Mouse (Mus musculus) cerebellum, adult 11-12 months (tissue): ENCODE measurements around the gene E130308A19Rik.

Source experiments
- DNase-seq: peaks from one replicate; pipeline ENCODE4 v3.0.0; 2022

The E130308A19Rik gene

DNA sequence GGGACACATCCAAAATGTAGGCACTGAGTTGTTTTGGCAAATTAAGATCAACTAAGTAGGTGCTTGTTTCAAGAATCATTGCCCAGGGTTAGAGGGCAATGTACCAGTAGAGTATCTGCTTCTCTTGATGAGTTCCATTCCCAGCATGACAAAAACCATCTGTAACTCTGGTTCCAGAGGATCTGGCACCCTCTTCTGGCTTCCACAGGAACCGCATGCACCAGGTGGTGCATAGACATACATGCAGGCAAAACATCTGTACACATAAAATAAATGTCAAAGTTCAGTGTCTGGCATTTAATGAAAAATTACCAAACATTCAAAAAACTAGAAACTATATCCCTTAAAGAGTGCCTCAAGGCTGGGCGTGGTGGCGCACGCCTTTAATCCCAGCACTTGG, 113.3 kb downstream of the E130308A19Rik start:
- DNase-seq: no peak

DNA sequence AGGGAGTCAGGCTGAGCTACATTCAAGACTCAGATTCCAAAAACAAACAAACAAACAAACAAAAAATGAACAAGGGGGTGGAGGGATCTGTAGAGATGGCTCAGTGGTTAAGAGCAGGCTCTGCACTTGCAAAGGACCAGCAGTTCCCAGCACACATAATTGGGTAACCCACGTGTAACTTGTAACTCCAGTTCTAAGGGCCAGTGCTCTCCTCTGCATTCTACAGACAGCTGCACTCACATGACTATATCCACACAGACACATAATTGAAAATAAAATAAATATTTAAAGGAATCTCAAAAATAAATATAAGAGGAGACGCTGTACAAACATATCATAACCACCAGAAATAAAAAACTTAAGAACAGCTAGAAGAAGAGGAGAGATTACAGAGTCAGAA, 113.9 kb downstream of the E130308A19Rik start:
- DNase-seq: no peak

DNA sequence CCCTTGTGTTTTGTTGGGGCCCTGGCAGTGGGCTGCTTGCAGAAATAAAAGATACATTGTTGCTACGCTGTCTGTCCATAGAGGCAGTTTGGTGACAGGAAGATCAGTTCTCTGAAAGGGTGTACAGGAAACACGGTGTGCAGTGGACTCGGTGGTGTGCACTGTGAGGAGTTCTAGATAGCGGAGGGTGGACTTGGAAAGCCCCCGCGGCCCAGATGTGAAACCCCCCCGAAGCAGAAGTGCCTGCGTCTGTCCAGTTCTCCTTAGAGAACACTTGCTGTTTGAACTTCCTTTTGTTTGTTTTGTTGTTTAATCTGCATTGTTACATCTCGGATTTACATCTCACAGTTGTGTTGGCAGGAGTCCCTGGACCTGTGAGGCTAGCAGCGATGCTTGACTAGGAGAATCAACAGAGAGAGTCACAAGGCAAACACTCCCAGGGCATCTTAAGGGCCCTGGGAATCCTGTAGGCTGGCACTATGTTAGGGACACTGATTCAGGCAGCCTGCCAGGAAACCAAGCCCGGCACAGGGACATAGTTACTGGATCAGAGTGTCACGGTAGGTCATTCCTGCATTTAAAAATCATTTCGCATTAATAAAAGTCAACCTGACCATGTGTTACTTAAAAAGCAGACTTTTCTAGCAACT, 127.6 kb downstream of the E130308A19Rik start:
- no peak for DNase-seq

DNA sequence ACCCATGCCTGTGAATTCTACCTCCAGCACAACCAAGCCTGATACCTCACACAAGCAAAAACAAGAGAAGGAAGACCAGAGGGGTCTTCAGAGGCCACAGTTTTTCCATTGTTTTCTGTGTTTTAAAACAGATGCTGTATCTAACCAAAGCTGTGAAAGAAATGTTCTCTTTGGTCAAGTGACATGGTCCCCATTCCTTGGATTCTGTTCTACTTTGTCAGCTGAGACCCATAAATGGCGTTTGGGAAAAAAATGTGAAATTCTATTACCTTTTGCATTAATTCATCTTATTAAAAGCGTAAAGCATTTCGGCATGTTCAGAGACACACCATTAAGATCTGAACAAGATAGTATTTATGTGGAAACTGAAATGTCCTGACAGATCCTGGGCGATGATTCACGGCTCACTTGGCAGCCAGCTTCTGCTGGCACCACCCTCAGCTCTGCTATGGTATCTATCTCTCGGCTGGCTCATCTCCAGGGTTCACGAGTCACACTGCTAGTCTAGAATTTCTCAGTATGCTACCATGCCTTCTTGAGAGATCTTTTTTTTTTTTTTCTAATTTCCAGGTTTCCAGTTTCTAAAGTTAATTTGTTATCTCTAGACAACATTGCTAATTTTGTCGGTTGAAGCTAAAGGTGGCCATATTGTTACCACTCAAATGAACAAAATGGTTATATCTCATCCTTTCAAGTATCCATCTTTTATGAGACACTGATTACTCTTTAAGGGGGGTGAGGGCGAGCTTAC, 130.5 kb downstream of the E130308A19Rik start:
- DNase-seq: peak; percentile 83

DNA sequence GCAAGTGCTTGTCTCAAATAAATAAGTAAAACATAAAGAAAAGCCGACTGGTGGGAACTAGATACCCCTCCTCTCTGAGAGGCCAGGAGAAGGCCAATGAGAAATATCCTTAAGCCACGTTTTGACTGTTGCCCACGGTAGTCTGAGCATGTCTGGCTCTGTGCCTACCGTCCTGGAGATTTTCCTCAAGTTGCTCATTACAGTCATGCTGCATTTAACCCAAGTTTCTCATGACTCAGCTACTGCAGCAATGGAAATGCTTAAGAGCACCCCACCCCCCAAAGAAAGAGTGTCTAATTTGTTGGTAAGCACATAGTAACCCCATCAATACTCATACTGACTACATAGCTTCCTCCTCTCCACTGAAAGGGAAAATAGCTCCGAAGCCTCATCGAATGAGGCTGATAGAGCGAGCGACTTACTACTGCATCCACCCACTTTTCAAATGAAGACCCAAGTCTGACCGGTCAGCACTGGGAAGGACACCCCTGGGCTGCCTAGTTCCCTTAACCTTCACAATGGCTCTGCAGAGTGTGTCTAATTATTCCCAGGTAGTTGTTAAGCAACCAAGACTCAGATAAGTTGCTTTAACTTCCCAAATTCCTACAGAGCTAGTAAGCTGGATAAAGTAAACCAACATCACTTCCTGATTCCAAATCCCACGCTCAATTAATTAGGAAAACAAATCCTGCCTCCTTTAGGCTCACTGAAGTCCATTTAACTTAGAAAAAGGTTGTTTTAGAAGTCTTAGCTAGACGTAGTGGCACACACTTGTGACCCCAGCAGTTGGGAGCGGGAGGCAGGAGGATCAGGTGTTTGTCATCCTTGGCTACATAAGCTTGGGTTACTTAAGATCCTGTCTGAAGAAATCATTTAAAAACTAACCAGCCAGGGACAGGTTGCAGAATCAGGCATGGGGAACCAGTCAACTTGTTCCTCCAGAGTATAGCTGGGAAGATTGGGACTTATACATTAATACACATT, 131.7 kb downstream of the E130308A19Rik start:
- no peak for DNase-seq

DNA sequence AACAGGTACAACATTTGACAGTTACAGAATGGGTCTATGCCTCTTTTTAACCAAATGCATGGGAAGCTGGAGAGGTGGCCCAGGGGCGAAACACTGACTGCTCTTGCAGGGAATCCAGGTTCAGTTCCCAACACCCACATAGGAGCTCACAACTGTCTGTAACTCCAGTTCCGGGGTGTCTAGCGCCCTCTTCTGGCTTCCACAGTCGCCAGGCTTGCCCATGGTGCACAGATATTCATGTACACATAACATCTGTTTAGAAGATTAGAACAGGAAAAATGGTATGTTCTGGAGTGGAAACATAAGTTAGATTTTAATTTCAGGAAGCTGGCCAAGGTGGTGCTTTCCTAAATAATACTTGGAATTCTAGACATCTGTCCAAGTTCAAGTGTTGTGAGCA, 134.0 kb downstream of the E130308A19Rik start:
- no peak for DNase-seq

DNA sequence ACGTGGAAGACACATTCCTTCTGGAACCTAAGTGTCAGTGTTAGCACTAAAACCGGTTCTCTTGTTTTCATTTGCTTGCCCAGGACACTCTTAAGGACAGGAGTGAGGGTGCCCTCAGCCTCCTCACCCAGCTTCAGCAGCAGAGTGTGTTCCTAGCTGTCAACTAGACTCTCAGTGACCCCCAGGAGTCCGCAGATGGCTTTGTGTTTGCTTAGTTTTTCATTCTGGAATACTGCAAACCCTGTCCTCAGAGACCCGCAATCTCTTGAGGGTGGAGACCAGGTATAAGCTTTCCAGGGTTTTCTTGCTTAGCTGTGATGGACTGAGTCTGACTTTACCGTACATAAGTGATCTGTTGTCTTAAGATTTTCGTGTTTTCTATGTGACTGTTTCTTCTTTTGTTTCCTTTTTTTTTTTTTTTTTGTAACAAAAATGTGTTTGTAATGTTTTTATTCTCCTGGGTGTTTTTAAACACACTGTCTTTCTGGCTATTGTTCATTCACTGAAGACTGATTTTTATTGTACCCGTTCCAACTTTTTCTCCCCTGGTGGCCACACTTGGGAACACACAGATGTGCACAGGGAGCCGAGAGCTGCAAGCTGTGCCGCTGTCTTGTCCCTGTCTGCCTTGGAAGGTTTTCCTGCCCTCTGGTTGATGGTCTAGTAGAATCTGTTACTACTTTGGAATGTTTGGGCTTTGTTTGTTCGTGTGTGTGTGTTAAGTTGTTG, 134.8 kb downstream of the E130308A19Rik start:
- DNase-seq: no peak

DNA sequence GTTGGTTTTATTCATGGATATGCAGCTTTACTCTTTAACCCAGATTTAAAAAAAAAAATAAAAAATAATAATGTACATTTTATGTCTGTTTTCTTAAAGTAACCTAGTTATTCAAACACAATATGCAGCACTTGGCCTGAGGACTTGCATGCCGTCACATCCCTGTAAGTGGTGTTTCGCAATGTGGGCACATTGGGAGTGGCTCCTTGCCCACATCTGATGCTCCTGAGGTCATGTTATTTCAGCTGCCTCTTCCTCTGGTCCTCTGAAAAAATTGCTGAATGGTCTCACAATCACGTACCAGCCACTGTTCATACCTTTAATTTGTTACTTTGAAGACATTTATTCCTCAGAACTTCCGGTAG, 135.3 kb downstream of the E130308A19Rik start:
- no peak for DNase-seq

DNA sequence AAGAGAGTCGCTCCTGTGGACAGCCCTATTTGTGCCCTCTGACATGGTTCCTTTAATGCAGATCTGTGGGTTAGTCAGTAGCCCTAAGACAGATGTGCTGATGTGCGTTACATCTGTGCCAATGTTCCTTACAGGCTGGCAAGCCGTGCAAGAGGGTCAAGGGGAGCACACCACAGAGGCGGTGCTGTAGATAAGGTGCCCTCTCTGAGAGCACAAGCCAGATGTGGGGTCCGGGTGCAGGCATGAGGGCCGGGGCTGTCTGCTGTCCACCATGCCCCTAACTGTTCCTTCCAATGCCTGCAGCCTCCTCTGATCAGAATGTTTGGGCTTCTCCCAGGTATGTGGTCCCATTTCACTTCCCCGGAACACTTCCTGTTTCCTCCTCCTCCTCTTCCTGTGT, 138.9 kb downstream of the E130308A19Rik start:
- DNase-seq: no peak

DNA sequence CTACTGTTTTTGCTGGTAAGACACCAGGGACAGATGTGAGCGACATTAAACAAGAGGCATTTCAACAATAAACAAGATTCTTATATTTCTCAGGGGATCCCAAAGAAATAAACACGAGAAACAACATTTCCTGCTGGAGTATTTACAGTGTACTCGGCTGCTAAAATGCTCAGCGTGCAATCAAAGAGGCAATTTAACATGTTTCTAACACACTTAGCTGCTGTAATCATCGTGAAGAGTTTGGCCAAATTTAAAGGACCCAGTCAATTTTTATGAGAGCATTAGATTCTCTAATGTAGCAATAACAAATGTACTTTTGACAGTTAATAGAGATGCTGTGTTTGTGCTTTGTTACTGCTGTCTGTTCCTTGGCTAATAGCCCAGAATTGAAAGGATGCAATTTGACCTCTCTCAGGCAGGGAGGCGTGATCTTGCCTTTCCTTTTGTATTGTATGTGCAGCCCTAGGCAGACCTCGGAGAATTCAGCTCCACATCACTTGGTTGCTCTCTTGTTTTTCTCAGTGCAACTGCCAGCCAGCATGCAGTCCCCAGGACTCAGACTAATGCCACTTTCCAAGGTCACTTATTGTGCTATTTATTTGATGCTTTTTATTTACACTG, 139.5 kb downstream of the E130308A19Rik start:
- no peak for DNase-seq

DNA sequence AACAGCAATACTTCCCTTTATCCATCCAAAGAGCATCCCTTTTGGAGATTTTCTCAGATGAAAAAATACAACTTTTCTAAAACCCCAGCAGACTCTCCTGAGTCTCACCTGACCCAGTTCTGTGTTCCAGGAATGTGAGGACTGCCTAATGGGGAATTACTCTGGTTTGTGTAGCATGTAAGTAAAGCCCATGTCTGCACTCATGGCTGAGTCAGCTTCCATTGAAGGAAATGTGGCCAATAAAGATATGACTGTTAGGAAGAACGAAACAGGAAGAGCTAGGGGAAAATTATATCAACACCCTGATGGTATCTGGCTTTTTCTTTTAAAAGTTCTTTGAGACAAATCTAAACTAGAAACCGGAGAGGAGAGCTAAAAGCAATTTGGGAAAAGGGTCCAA, 141.7 kb downstream of the E130308A19Rik start:
- DNase-seq: no peak

DNA sequence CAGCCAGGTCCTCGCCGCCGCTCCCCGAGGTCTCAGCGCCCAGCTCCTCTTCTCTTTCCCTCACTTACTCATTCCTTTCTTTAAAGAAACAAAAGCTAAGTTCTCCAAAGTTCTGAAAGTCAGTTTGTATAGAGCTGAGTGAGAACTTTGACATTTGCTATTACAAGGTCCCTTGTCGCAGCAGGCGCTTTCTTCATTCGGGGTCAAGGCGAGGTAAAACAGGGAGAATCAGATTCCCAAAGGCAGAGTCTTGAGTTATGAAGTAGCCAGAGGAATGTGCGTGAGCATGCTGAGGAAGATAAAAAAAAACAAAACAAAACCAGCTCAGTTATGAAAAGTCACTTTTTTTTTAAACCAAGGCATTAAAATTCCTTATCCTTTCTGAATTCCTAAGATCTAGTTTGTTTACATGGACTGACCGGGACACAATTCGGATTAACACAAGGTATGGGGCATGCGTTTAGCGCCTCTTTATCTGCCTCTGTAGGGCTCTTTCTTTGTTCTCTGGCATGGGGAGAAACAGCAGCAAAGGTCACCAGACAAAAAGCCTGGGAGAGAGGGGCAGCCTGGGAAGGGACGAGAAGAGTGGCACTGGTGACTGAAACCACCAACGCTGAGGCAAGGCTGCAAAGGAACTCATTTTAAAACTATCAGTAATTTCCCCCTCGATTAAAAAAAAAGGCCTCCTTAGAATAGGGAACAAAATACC, 146.3 kb downstream of the E130308A19Rik start:
- DNase-seq: no peak

DNA sequence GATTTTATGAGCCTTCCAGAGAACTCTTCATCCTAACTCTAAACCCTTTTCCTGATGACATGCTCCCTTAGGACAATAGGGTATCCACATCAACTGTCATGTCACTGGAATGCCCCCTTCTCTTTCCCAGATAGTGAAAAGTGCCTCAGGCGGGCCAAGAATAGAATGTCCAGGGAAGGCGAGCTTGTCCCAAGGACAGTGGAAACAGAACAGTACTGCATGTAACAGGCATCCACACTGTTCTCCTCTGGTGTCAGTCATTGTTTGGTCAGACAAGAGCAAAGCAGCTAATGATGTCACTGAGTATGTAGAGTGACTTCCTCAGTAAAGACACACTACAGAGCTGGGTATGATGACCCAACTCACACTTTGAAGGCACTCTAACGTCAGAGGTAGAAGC, 151.8 kb downstream of the E130308A19Rik start:
- no peak for DNase-seq

DNA sequence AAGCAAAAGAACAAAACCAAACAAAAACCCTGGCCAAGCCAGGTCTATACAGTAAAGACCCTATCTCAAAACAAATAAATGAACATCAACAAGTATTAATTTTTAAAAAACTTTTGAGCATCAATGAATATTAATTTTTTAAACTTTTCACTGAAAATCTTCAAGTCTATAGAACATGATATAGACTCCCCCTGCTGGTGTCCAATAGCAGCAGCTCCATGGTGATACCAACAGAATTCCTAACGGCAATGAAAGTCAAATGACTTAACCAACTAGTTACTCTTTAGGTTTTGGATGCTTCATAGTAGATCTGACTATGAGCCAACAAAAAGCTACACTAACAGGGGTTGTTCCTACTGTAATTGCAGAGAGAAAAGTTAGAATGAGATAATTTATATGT, 154.6 kb downstream of the E130308A19Rik start:
- no peak for DNase-seq

DNA sequence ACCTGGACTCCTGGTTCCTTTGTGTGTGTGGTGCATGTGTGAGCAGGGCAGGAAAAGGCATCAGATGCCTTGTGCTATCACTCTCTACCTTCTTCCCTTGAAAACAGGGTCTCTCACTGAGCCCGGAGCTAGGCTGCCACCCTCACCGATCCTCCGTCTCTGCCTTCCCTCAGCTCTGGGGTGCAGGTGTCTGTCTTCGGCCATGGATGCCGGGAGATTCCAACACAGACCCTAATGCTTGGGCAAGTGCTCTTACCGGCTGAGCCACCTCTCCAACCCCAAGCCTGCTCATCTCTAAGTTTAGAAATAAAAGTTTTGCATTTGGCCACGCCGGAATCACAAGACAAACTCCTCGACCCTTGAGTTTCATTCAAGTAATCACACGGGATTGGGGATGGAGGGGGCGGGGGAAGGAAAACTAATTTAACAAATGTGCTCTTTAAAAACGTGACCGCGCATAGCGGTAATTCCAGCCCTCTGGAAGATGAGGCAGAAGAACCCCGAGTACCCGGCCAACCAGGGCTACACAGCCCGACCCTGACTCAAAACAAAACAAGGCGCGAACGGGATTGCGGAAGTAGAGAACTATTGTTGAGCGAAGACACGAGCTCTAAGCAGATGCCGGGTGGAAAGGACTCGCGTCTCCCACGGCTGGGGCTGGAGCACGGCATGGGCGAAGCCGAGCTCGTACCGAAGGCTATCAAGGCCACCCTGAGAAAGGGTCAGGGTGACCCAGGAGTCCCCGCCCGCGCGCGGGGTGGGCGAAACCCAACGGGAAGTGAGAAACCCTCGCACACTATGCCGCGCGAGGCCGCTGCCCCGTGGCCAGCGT, 157.1 kb downstream of the E130308A19Rik start:
- no peak for DNase-seq

DNA sequence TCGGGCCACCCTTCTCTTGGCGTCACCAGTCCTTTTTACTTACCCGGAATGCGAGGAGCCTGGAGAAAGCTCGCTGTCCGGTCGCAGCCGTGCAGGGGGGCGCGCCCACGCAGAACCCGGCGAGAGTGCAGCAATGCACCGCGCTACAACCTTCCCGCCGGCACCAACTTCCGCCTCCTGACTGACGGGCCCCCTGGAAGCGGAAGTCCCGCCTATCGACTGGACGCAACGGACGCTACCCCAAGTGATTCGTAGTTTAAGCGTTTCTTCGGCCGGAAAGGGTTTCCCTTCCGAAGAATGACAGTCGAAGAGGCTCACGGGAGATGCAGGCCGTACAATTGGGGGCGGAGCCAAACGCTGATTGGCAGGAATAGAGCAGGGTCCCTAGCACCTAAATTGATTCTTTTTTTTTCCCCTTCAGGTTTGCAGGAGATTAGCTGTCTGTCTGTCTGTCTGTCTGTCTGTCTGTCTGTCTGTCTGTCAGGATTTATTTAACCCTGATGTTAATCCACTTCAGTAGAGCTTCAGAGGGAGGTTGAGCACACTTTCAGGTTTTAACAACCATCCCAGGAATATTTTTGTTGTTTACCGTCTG, 157.8 kb downstream of the E130308A19Rik start:
- DNase-seq: peak; percentile 96

DNA sequence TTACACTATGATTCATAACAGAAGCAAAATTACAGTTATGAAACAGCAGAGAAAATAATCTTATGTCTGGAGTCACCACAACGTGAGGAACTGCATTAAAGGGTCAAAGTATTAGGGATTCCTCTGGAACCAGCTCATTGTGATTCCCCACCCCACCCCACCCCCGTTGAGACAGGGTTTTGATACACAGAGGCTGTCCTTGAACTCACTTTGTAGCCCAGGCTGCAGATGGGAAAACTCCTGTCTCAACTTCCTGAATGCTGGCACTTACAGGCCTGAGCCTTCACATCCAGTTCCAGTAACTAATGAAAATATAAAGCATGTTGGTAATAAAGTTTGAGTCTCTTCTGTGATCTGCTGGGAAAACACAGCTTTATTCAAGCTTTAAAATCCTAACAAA, 159.4 kb downstream of the E130308A19Rik start:
- DNase-seq: no peak

DNA sequence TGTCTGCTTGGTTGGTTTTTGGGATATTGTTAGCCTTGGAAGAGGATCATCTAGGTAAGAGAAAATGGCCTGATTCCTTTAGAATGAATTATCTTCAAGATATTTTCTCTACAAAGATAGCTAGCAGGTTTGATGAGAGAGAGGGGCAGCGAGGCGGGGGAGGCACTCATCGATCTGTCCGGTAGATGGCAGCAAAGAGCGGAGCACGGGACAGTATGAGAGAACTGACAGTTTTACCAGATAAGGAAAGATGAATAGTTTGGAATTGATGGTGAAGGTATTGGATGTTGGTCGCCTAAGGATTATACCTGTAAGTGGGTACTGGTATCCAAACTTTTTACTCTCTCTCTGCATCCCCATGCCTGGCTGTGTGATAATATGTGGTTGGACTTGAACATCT, 160.7 kb downstream of the E130308A19Rik start:
- peak; percentile 55 for DNase-seq

DNA sequence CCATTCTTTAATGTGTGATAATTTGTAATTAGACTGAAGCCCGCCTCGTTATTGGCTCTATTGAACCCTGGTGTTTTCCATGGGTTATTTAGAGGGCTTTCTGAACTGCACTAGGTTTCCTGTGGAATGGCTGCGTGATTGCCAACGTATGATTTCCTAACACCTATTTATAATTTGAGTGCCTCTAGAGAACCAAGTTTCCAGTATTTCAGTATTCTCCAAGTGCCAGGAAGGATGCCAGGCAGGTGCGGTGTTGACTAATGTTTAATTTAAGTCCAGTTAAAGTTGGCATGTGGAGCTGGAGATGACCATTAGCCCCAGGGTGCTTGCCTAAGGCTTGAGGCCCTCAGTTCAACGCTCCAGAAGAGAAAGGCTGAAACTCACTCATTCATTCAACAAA, 161.1 kb downstream of the E130308A19Rik start:
- no peak for DNase-seq

DNA sequence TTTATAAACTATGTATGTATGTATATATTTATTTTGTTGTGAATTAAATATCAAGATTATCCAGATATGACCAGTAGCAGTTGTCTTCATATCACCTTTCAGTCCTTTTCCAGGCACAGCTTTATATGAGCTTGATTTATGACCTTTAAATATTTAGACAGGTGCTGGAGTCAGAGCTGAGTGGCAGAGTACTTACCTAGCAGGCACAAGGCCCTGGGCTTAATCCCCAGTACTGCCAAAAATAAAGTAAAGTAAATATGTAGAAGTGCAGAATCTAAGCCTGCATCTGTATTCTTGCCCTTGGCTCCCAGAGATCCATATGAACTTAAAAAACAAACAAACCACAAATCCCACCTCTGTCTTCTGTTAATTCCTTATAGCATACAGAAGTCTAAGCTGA, 163.0 kb downstream of the E130308A19Rik start:
- no peak for DNase-seq
